Mouse (Mus musculus) monocyte, adult 2 months (primary cell): ENCODE data around the gene Pex14.

Experiments
- DNase-seq, 2 experiments: peaks; one replicate each; pipeline ENCODE4 v3.0.0; 2022; ENCODE audit warnings: low spot score in 2 of 2, low read depth in 1 of 2

Gene Pex14

DNA sequence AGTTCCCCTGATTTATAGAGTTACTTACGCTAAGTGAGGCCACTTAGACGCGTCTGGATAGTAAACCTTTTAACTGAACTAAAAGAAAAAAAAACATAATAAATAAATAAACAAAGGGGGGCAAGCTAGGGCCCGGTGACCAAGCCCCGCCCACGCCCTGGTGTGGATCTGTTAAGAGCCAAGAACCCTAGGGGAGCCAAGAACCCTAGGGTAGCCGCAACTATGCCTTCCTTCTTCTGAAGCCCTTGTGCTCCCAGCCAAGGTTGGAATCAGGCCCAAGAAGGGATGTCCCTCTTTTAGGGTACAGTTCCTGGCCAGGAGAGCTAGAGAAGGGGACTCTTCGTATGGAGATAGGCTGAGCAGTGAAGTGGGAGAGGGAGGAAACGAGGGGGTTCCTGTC is 176.3 kb downstream of the Pex14 start:
- no peak for DNase-seq

DNA sequence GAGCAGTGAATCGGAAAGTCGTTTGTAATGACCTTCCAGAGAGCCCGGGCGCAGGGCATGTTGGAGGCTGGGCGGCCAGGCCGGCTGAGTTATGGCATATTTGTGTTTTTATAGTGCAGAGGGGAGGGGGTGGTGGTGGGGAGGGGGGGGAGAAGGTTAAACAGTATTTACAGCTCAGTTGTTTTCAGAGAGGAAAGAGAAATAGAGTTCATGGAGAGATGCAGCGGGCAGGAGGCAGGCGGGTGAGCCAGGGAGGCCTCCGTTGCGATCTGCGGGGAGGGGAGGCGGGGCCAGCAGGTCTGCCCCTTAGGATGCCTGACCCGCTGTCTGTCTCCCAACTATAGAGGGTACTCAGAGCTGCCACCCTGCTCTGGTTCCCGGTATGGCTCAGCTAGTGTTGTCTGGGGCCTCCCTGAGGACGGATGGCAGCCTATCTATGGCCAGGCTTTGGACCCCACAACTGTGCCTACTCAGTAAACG is 177.4 kb downstream of the Pex14 start:
- no peak for DNase-seq

DNA sequence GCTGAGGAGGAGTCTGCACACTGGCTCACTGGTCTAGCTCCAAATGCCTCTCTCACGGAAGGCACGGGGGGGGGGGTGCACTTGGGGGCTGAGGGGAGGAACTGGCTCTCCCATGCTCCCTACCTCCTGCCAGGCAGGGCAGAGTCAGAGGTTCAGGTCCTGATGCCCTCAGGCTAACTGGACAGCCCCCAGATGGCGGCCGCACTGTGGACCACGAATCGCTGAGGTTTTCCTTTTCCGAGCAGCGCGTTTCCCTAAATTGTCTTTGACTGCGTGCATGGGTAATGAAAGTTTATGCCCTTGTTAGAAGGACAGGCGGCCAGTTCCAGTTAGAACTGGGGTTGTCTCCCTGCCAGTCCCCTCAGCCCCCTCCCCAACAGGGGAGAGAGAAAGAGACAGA is 179.1 kb downstream of the Pex14 start:
- no peak for DNase-seq

DNA sequence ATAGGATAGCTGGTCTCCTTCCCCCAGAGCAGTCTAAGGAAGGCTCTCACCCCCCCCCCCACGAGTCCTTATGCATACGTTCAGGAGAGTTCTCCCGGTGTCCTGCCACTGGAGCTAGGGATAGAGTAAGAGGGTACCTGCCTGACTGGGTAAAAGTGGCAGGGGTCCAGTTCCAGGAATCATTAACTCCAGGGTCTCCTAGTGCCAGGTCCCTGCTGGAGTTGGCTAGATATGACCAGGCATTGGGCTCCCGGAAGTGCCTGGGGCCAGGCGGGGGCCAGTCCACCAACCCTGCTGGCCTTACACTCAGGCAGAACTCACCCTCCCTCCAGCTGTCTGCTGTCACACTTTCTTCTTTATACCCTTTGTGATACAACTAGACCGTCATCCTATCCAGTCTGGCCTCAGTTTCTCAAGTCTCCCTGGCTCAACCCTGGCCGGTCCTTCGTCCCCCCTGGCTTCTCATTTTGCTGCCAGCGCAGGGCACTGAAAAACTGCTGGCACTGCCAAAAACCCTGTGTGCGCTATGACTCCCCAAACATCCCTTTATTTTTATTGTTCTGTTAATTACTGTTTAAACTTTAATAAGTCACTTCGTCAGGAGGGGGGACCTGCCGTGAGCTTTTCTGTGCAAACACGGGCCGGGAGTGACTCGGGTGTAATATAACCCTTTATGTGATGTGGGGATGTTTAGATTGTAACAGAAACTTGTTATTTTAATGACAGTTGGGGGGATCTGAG is 180.8 kb downstream of the Pex14 start:
- no peak for DNase-seq

DNA sequence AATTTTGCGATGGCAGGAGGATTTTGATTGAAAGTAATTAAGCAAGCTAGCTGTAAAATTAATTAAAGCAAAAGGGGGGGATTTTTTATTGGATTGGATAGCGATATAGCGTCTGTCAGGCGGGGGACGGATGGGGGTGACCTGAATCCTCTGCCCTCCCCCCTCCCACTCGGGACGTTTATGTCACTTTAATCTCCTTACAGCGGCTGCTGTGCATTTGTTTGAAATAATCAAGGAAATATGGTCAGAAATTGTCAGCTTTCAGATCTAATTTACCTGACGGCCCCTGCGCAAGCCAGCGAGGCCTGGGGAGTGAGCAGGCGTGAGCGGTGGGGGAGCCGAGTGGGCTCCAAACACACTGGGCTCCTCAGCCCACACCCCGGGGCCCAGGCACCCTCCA is 183.8 kb downstream of the Pex14 start:
- DNase-seq: no peak

DNA sequence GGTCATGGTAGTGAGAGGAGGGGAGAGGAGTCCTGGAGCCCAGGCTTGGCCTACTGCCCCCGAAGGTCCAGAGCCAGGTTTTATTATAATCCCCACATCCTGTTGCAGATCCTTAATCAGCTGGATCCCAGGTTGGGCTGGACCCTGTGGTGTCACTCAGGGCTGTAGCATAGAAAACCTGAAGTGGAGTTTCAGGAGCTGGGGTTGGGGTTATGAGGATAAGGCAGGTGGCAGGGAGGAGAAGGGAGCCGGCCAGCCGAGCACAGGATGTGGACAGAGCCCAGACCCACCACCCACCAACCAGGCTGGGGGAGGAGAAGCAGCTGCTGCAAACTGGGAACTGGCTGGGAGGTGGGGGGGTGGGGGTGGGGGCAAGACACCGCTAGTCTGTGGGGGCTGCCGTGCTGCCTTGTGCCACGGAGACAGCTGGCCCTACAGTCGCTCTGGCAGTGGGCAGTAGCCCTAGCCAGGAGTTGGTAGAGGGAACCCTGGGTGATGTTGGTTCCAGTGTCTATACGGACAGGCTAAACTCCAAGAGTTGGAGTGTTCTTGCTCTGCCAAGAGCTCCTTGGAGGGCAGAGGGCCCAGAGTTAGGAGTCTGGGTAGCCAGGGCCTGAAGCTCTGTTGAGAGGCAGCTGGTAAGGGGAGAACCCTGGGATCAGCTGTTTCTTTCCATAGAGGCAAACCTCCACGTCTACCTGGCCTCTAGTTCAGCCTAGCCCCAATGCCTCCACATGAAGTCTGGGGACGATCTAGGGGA is 184.6 kb downstream of the Pex14 start:
- no peak for DNase-seq

DNA sequence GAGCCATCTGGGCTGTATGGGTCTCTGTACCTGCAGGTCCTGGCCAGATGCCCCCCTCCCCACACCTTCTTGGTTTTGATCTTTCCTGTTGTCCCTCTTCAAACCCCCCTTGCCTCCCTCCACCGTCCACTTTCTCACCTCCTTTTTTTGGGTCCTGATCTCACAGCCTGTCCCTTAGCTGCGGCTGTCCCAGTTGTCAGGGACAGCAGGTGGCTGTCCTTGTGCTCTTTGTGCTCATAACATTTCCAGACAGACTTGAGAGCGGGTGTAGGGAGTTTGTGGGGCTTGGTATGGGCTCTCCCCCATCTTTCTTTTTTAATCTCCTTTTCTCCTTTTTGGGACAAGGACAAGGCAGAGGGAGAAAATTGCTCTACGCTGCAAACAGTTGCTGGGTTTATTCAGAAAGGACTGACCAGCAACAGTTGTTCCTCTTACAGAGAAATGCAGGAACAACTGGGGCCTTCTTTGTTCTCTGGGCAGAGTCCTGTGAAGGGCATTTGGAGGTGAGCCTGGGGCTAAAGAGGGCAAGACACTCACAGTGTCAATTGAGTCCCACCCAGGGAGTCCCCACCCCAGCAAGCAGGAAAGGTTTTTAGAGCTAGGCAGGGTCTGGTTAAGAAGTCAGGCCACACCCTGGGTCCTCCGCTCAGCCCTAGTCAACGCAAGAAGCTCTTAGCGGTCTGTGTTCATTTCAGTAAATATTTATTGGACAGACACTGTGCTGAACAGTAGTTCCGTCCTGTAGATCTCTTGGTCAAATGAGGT is 186.7 kb downstream of the Pex14 start:
- DNase-seq: no peak

DNA sequence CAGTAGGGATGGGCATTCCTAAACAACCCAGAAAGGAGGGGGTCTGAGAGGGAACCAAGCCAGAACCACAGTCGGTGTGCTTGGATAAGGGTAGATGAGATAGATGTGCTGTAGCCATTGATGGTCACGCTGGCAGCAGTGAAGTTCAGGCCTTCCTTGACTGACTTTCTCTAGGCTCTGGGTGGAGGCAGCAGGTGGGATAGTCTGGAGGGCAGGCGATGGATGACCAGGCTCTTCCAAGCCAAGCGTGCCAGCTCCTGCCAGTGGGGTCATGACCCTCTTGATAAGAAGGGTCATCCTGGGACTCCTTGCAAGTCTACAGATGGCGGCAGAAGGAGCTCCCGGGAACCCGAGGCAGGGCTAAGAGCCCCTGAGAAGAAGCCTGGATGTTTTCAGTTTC is 187.5 kb downstream of the Pex14 start:
- no peak for DNase-seq
